Mouse (Mus musculus) stomach, embryonic 16.5 days (tissue): ENCODE measurements around the gene Zcchc14. TPM values are rescaled to one million over a fixed set of nuclear protein-coding genes. Genes with fewer than 3 reads are reported as not detected.
"Not testable (repeated sequence)": the region's sequence is repeated elsewhere in the genome, so short reads cannot be mapped to it uniquely, and the experiment has no call there.

Experiments used
- ATAC-seq: fragments of 200-750 bp; cut with Nextera tagmentation; 2 replicates; pipeline ENCODE4 v1.8.0; 2017; ENCODE audit warnings: moderate number of reproducible peaks, moderate TSS enrichment; ENCODE audit not compliant: insufficient read depth, low FRiP score
- H3K27ac ChIP-seq: fragments of 300-500 bp; sonication (generic); 2 replicates; pipeline ENCODE4 v1.5.1; 2014; ENCODE audit warnings: low read length
- H3K27me3 ChIP-seq: fragments of 300-500 bp; sonication (generic); 2 replicates; pipeline ENCODE4 v1.6.1; 2014; ENCODE audit warnings: low read length, control low read depth, mixed read lengths; ENCODE audit not compliant: control insufficient read depth, insufficient read depth
- H3K36me3 ChIP-seq: fragments of 300-500 bp; sonication (generic); 2 replicates; pipeline ENCODE4 v1.6.1; 2014; ENCODE audit warnings: low read length; ENCODE audit not compliant: control insufficient read depth, insufficient read depth
- H3K4me1 ChIP-seq: fragments of 300-500 bp; sonication (generic); 2 replicates; pipeline ENCODE4 v1.6.1; 2014; ENCODE audit warnings: low read length, control low read depth, mixed read lengths; ENCODE audit not compliant: control insufficient read depth, insufficient read depth
- H3K4me2 ChIP-seq: fragments of 300-500 bp; sonication (generic); 2 replicates; pipeline ENCODE4 v1.6.1; 2014; ENCODE audit warnings: low read depth, low read length, mixed read lengths
- H3K4me3 ChIP-seq: fragments of 300-500 bp; sonication (generic); replicated peaks from 2 replicates; pipeline ENCODE4 v1.5.1; 2014; ENCODE audit warnings: mild to moderate bottlenecking, low read length
- H3K9ac ChIP-seq: fragments of 300-500 bp; sonication (generic); 2 replicates; pipeline ENCODE4 v1.6.1; 2014; ENCODE audit warnings: low read length
- H3K9me3 ChIP-seq: fragments of 300-500 bp; sonication (generic); replicated peaks from 2 replicates; pipeline ENCODE4 v1.6.1; 2016; ENCODE audit warnings: low read length, control low read depth; ENCODE audit not compliant: control insufficient read depth
- WGBS: fragments of 180-500 bp; shearing (Covaris S2); extraction: QIAGEN DNeasy Blood & Tissue Kit; methylation state at CpG from one replicate; pipeline ENCODE4 v1.1.7; 2014; 5-methylcytosine and 5-hydroxymethylcytosine counted together
- polyA plus RNA-seq: library from polyadenylated mRNA; unstranded; fragments of >200 nt; fragmentation: Nextera tagmentation; extraction: Ambion mirVana; gene quantifications from 2 replicates; pipeline ENCODE4 v1.2.1, GENCODE M21; 2015

Gene Zcchc14
- polyA plus RNA-seq, 1 experiment from 2014 or later, result 13.2 TPM

- Histone ChIP-seq H3K4me3 (no peak overlapping the region), H3K4me1 (peaks cover 14% of the 10 kb centered on the region), H3K9me3 (no peaks in the 10 kb centered on the region), H3K9ac (no peak overlapping the region), H3K36me3 (no peaks in the 10 kb centered on the region), H3K27me3 (no peaks in the 10 kb centered on the region), H3K4me2 (no peak overlapping the region), H3K27ac (no peak overlapping the region)
- 61% methylated on average over 4 of the region's 4 CpGs for WGBS
- no peak for ATAC-seq
Measured at GRCm38 (mm10) chr8:121673153-121673552, 20.5 kb upstream of the Zcchc14 start.

GRCm38 (mm10) chr8:121669208-121669607 lies 16.5 kb upstream of the Zcchc14 start:
- Histone ChIP-seq H3K27ac (peak overlapping the region; percentile 60; the same call in 1 of the 2 replicates), H3K36me3 (no peaks in the 10 kb centered on the region), H3K27me3 (no peaks in the 10 kb centered on the region), H3K9ac (peak overlapping the region; percentile 23), H3K4me1 (peaks cover 31% of the 10 kb centered on the region), H3K4me3 (no peak overlapping the region), H3K9me3 (no peaks in the 10 kb centered on the region), H3K4me2 (no peak overlapping the region)
- WGBS, result 20% methylated on average over 8 of the region's 8 CpGs
- peak; percentile 36; the same call in 1 of the 2 replicates for ATAC-seq

GRCm38 (mm10) chr8:121668553-121668952 lies 15.9 kb upstream of the Zcchc14 start:
- Histone ChIP-seq H3K36me3 (no peaks in the 10 kb centered on the region), H3K4me1 (peaks cover 31% of the 10 kb centered on the region), H3K27ac (peak overlapping the region; percentile 60), H3K9me3 (no peaks in the 10 kb centered on the region), H3K4me2 (no peak overlapping the region), H3K9ac (peak overlapping the region; percentile 23; the same call in 1 of the 2 replicates), H3K4me3 (no peak overlapping the region), H3K27me3 (no peaks in the 10 kb centered on the region)
- 37% methylated on average over 6 of the region's 6 CpGs for WGBS
- ATAC-seq, result peak; percentile 42

GRCm38 (mm10) chr8:121667936-121668500 lies 15.3 kb upstream of the Zcchc14 start:
- Histone ChIP-seq H3K27ac (peak overlapping the region; percentile 60; the same call in 1 of the 2 replicates), H3K4me1 (peaks cover 31% of the 10 kb centered on the region), H3K9ac (0 out of 2 replicates have a peak overlapping the region, but pooled peaks have one; percentile 23)
- not testable (repeated sequence) for H3K4me2 ChIP-seq, H3K4me3 ChIP-seq, H3K9me3 ChIP-seq, ATAC-seq, H3K36me3 ChIP-seq, H3K27me3 ChIP-seq
- 61% methylated on average over 9 of the region's 9 CpGs for WGBS

GRCm38 (mm10) chr8:121665329-121665728 lies 12.6 kb upstream of the Zcchc14 start:
- peak overlapping the region; percentile 71 for H3K9ac ChIP-seq
- peak; percentile 80 for ATAC-seq
- H3K9me3 ChIP-seq, result no peaks in the 10 kb centered on the region
- peak overlapping the region; percentile 47 for H3K4me2 ChIP-seq
- H3K27ac ChIP-seq, result peak overlapping the region; percentile 91
- 3% methylated on average over 16 of the region's 16 CpGs for WGBS
- H3K4me3 ChIP-seq, result peak overlapping the region; percentile 18
- peaks cover 31% of the 10 kb centered on the region for H3K4me1 ChIP-seq
- no peaks in the 10 kb centered on the region for H3K27me3 ChIP-seq
- H3K36me3 ChIP-seq, result no peaks in the 10 kb centered on the region

- Histone ChIP-seq H3K4me1 (peaks cover 17% of the 10 kb centered on the region), H3K36me3 (no peaks in the 10 kb centered on the region), H3K4me3 (no peak overlapping the region), H3K4me2 (no peak overlapping the region), H3K9ac (no peak overlapping the region), H3K27me3 (no peaks in the 10 kb centered on the region), H3K27ac (no peak overlapping the region), H3K9me3 (no peaks in the 10 kb centered on the region)
- no peak for ATAC-seq
- 94% methylated on average over 12 of the region's 12 CpGs for WGBS
Measured at GRCm38 (mm10) chr8:121663101-121663500, 10.4 kb upstream of the Zcchc14 start.

- peaks cover 16% of the 10 kb centered on the region for H3K4me1 ChIP-seq
- no peaks in the 10 kb centered on the region for H3K36me3 ChIP-seq
- no peaks in the 10 kb centered on the region for H3K27me3 ChIP-seq
- H3K4me2 ChIP-seq, result no peak overlapping the region
- H3K9ac ChIP-seq, result no peak overlapping the region
- 65% methylated on average over 18 of the region's 18 CpGs for WGBS
- no peak for ATAC-seq
- no peaks in the 10 kb centered on the region for H3K9me3 ChIP-seq
- no peak overlapping the region for H3K27ac ChIP-seq
- H3K4me3 ChIP-seq, result no peak overlapping the region
Measured at GRCm38 (mm10) chr8:121661631-121662357, 9.1 kb upstream of the Zcchc14 start.

GRCm38 (mm10) chr8:121660602-121661001 lies 7.9 kb upstream of the Zcchc14 start:
- 77% methylated on average over 15 of the region's 15 CpGs for WGBS
- H3K9ac ChIP-seq, result no peak overlapping the region
- ATAC-seq, result no peak

GRCm38 (mm10) chr8:121654966-121655494 lies 2.3 kb upstream of the Zcchc14 start:
- H3K9me3 ChIP-seq, result no peaks in the 10 kb centered on the region
- no peak for ATAC-seq
- 84% methylated on average over 14 of the region's 14 CpGs for WGBS
- no peaks in the 10 kb centered on the region for H3K27me3 ChIP-seq
- H3K9ac ChIP-seq, result no peak overlapping the region
- peaks cover 24% of the 10 kb centered on the region for H3K4me1 ChIP-seq
- no peaks in the 10 kb centered on the region for H3K36me3 ChIP-seq
- H3K4me3 ChIP-seq, result no peak overlapping the region
- no peak overlapping the region for H3K27ac ChIP-seq
- no peak overlapping the region for H3K4me2 ChIP-seq

More at GRCm38 (mm10) chr8:121660602-121661001, 7.9 kb upstream of the Zcchc14 start:
- no peak overlapping the region for H3K27ac ChIP-seq
- H3K36me3 ChIP-seq, result no peaks in the 10 kb centered on the region
- H3K9me3 ChIP-seq, result no peaks in the 10 kb centered on the region
- no peak overlapping the region for H3K4me2 ChIP-seq
- no peak overlapping the region for H3K4me3 ChIP-seq
- H3K27me3 ChIP-seq, result no peaks in the 10 kb centered on the region
- H3K4me1 ChIP-seq, result peaks cover 14% of the 10 kb centered on the region
